Mouse (Mus musculus): ENCODE measurements at regions not wholly inside any gene's neighbourhood (a gene's known extent, or its start where the extent isn't known, plus 50 kb on each side); places are given as distances from the start of the nearest gene placed in this dataset.

GRCm38 (mm10) chr5:126995577-126995976 lies 246.0 kb upstream of the Tmem132c start:
- Histone ChIP-seq H3K4me3 (replicated peaks; ENCODE audit: control insufficient read depth, low read depth, low read length) (no peak overlapping the region), H3K4me1 (ENCODE audit: control insufficient read depth, insufficient read depth, low read length) (no peaks in the 10 kb centered on the region), H3K27ac (ENCODE audit: control insufficient read depth, insufficient read depth, low read depth, low read length, poor library complexity) (no peak overlapping the region)
- no peak for TF ChIP-seq POLR2A (IDR thresholded peaks at IDR 0.05; ENCODE audit: borderline replicate concordance, control insufficient read depth, low read depth, low read length)
- no peak for TF ChIP-seq CTCF (IDR thresholded peaks at IDR 0.05; ENCODE audit: control insufficient read depth, insufficient read depth, low read length)
- WGBS, result 57% methylated on average over 6 of the region's 6 CpGs

DNA sequence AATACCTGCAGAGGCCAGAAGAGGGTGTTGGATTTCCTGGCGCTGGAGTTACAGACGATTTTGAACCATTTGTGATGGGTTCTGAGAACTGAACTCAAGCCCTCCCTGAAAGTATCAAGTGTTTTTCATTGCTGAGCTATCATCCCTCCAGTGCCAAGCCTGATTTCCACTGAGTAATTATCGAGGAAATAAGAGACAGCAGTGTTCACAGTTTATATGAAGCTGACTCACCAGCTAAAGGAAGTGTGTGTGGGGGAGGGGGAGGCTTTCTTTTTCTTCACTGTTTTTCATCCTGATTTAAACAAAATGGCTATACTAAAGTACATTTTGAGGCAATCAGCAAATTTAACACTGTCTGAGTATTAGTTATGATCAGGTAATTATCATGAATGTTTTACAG lies 227.4 kb upstream of the Tmem132c start:
- Histone ChIP-seq H3K4me1 (ENCODE audit: control insufficient read depth, insufficient read depth, low read length) (no peaks in the 10 kb centered on the region), H3K27ac (ENCODE audit: control insufficient read depth, insufficient read depth, low read depth, low read length, poor library complexity) (no peak overlapping the region), H3K4me3 (replicated peaks; ENCODE audit: control insufficient read depth, low read depth, low read length) (no peak overlapping the region)
- no peak for TF ChIP-seq POLR2A (IDR thresholded peaks at IDR 0.05; ENCODE audit: borderline replicate concordance, control insufficient read depth, low read depth, low read length)
- no peak for TF ChIP-seq CTCF (IDR thresholded peaks at IDR 0.05; ENCODE audit: control insufficient read depth, insufficient read depth, low read length)
- 64% methylated on average over 3 of the region's 3 CpGs for WGBS

DNA sequence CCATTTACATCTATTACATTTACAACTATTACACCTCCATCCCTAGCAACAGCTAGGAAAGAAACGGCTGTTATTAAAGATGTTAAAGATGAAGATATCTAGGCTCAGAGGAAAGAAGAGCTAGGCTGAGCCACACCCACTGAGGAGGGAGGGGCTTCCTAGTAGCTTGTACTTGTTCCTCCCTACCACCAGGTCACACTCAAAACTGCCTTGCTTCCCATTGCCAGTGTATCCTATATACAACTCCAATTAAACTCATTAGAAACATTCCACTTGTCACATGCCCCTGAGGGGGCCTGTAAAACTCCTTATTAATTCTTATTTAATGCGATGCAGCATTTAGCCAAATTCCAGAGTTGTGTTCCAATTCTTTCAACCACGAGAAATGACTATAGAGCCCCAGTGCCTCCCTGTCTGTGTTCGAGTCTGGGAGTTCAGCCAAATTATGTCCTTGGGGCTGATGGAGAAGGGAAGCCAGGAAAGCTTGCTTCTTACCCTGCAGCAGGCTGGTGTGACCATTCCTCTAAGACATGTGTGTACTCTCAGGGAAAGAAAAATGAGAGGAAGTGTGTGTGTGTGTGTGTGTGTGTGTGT lies 225.0 kb upstream of the Tmem132c start:
- WGBS, result 65% methylated on average over 4 of the region's 4 CpGs
- H3K4me3 ChIP-seq (replicated peaks; ENCODE audit: control insufficient read depth, low read depth, low read length), result no peak overlapping the region
- no peaks in the 10 kb centered on the region for H3K4me1 ChIP-seq (ENCODE audit: control insufficient read depth, insufficient read depth, low read length)
- no peak overlapping the region for H3K27ac ChIP-seq (ENCODE audit: control insufficient read depth, insufficient read depth, low read depth, low read length, poor library complexity)
- TF ChIP-seq POLR2A (IDR thresholded peaks at IDR 0.05; ENCODE audit: borderline replicate concordance, control insufficient read depth, low read depth, low read length) (no peak), CTCF (IDR thresholded peaks at IDR 0.05; ENCODE audit: control insufficient read depth, insufficient read depth, low read length) (no peak)

DNA sequence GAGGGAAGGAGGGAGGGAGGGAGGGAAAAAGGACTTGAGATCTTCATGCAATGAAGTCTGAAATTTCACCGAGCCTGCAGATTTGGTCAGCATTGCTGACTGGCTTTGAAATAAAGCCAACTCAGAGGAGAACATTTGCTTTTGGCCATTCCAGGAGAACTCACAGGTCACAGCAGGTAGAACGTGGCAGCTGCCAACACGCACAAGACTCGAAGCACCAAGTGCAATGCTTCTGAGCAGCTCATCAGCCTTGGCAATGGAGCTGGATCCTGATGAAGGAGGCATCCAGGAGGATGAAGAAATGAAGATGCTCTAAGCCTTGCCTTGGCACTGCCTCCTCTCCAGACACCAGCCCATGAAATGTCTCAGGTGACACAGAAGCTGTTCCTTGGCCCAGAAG lies 223.6 kb upstream of the Tmem132c start:
- WGBS, result 79% methylated on average over 4 of the region's 4 CpGs
- H3K27ac ChIP-seq (ENCODE audit: control insufficient read depth, insufficient read depth, low read depth, low read length, poor library complexity), result no peak overlapping the region

GRCm38 (mm10) chr5:127036472-127036871 lies 205.1 kb upstream of the Tmem132c start:
- Histone ChIP-seq H3K4me1 (ENCODE audit: control insufficient read depth, insufficient read depth, low read length) (no peaks in the 10 kb centered on the region), H3K4me3 (replicated peaks; ENCODE audit: control insufficient read depth, low read depth, low read length) (no peak overlapping the region), H3K27ac (ENCODE audit: control insufficient read depth, insufficient read depth, low read depth, low read length, poor library complexity) (no peak overlapping the region)
- TF ChIP-seq POLR2A (IDR thresholded peaks at IDR 0.05; ENCODE audit: borderline replicate concordance, control insufficient read depth, low read depth, low read length) (no peak), CTCF (IDR thresholded peaks at IDR 0.05; ENCODE audit: control insufficient read depth, insufficient read depth, low read length) (no peak)
- 37% methylated on average over 5 of the region's 5 CpGs for WGBS

More for the DNA sequence above, 223.6 kb upstream of the Tmem132c start:
- TF ChIP-seq POLR2A (IDR thresholded peaks at IDR 0.05; ENCODE audit: borderline replicate concordance, control insufficient read depth, low read depth, low read length) (no peak), CTCF (IDR thresholded peaks at IDR 0.05; ENCODE audit: control insufficient read depth, insufficient read depth, low read length) (no peak)
- Histone ChIP-seq H3K4me1 (ENCODE audit: control insufficient read depth, insufficient read depth, low read length) (no peaks in the 10 kb centered on the region), H3K4me3 (replicated peaks; ENCODE audit: control insufficient read depth, low read depth, low read length) (no peak overlapping the region)

GRCm38 (mm10) chr5:127057770-127058169 lies 183.8 kb upstream of the Tmem132c start:
- 69% methylated on average over 4 of the region's 4 CpGs for WGBS
- H3K27ac ChIP-seq (ENCODE audit: control insufficient read depth, insufficient read depth, low read depth, low read length, poor library complexity), result no peak overlapping the region
- no peak for TF ChIP-seq CTCF (IDR thresholded peaks at IDR 0.05; ENCODE audit: control insufficient read depth, insufficient read depth, low read length)
- no peak for TF ChIP-seq POLR2A (IDR thresholded peaks at IDR 0.05; ENCODE audit: borderline replicate concordance, control insufficient read depth, low read depth, low read length)
- H3K4me1 ChIP-seq (ENCODE audit: control insufficient read depth, insufficient read depth, low read length), result no peaks in the 10 kb centered on the region
- H3K4me3 ChIP-seq (replicated peaks; ENCODE audit: control insufficient read depth, low read depth, low read length), result no peak overlapping the region

- Histone ChIP-seq H3K27ac (ENCODE audit: control insufficient read depth, insufficient read depth, low read depth, low read length, poor library complexity) (no peak overlapping the region), H3K4me1 (ENCODE audit: control insufficient read depth, insufficient read depth, low read length) (no peaks in the 10 kb centered on the region), H3K4me3 (replicated peaks; ENCODE audit: control insufficient read depth, low read depth, low read length) (no peak overlapping the region)
- TF ChIP-seq POLR2A (IDR thresholded peaks at IDR 0.05; ENCODE audit: borderline replicate concordance, control insufficient read depth, low read depth, low read length), result no peak
- TF ChIP-seq CTCF (IDR thresholded peaks at IDR 0.05; ENCODE audit: control insufficient read depth, insufficient read depth, low read length), result no peak
- 70% methylated on average over 4 of the region's 4 CpGs for WGBS
Observed at GRCm38 (mm10) chr5:127074327-127074726, 167.3 kb upstream of the Tmem132c start.

Data from bone marrow, adult 2 months (tissue).